Mouse (Mus musculus): ENCODE data around the gene Olfr566.

The Olfr566 gene

GRCm38 (mm10) chr7:102858665-102859064, at the start of gene Olfr566:
TSS of gene Olfr566 (minus strand) at chr7:102858765.
- no peak for DNase-seq

- DNase-seq, result no peak
These were observed 32.2 kb upstream of the Olfr566 start, which contains the start of gene Olfr569 for GRCm38 (mm10) chr7:102890782-102891181. TSS of gene Olfr569 (minus strand) at chr7:102890882.

- DNase-seq, result no peak
These were observed 18.3 kb upstream of the Olfr566 start, which contains the start of gene Olfr568 for GRCm38 (mm10) chr7:102876822-102877221. TSS of gene Olfr568 (plus strand) at chr7:102877122.

GRCm38 (mm10) chr7:102855807-102856206, 2.8 kb downstream of the Olfr566 start:
- DNase-seq, result no peak
